Mouse (Mus musculus) inflammation-experienced regulatory T-cells, adult 6 months (primary cell): Measurements from ENCODE around the gene Nxn. TPM values are rescaled to one million over a fixed set of nuclear protein-coding genes. Genes with fewer than 3 reads are reported as not detected.

Experiments
- ATAC-seq: one replicate; pipeline ENCODE4 v1.8.0; 2017
- polyA plus RNA-seq, 3 experiments: library from polyadenylated mRNA; unstranded; fragments of 100-300 nt; shearing (Covaris generic); gene quantifications; one replicate each; pipeline ENCODE4 v1.2.1; 2017

The Nxn gene
- polyA plus RNA-seq, 3 experiments from 2014 or later: 1.1 to 2.0 (median 1.6) TPM

DNA sequence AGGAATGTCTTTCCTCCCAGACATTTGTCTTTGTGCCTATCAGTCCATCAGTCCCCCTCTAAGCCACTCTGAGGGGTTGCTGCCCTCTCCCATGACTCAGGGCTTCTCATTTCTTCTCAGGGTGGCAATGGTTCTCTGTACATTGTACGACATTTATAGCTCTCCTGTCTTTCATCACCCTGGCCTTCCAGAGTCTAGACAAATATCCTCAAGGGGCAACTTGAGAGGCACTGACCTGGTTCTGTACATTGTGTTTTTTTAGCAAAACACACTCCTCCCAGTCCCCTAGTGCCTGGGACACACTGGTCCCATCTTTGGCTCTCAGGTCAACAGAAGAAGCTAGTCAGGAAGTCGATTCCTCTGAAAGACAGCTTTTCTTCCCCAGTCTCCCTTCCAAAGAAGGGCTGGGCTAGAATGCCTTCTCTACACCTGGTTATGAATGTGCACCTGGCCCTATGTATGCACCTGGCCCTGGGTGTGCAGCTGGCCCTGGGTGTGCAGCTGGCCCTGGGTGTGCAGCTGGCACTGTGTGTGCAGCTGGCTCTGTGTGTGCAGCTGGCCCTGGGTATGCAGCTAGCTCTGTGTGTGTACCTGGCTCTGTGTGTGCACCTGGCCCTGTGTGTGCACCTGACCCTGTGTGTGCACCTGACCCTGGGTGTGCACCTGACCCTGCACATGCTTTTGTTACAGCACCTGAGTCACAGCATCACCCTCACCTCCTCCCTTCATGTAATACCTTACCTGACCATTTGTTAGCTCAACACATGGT is 70.2 kb downstream of the Nxn start:
- ATAC-seq: no peak

DNA sequence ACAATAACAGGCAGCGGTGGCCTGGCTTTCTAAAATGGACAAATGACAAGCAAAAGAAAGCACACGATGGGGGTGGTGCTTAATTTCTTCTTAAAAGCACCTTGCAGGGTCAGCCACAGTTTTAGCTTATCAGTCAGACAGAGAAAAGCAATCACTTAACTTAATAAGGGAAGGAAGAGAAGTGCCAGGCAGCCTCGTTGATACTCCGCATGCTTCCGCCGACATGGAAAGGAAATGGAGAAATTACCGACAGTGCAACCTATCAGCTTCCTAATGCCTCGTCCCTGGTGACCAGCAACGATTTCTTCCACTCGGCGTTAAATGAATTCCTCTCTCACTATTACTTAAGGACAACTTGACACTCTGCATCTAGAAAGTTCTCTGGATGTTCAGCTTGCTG is 70.9 kb downstream of the Nxn start:
- ATAC-seq: no peak

- no peak for ATAC-seq
Observed at GRCm38 (mm10) chr11:76326672-76327071, 72.3 kb downstream of the Nxn start.

DNA sequence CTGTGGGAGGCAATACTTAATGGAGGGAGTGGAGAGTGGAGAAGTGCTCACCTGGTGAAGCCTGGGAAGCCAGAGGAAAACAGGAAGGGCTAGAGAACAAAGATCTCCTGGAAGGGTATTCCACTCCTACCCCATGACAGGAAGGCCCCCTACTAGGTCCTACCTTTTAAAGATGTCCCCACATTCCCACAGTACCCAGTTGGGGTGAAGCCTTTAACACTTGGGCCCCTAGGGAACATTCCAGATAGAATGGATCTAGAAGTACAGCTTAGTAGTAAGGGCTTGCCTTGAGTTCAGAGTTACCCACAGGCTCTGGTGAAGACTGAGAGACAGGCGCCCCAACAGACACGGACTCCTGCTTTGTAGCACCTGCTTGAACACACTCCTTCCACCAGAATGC is 72.9 kb downstream of the Nxn start:
- no peak for ATAC-seq

GRCm38 (mm10) chr11:76324801-76325200 is 74.1 kb downstream of the Nxn start:
- ATAC-seq: no peak

DNA sequence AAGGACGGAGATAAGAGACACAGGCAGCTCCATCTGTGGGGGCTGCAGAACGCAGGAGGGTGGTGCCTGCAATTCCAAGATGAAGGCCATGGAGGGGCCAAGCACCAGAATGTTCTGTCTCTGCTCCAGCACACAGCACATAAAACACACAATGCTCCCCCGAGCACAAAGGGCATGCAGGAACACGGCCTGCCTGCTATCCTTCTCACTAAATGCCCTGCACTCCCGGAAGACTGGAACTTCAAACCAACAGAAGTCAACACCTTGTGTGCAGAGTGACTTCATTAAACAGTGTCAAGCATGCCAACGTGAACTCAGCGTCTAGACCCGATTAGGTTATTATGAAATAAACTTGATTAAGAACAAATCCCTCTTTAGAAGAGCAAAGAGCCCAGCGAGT is 74.7 kb downstream of the Nxn start:
- no peak for ATAC-seq

- no peak for ATAC-seq
Observed at GRCm38 (mm10) chr11:76322939-76323338, 76.0 kb downstream of the Nxn start.

GRCm38 (mm10) chr11:76322081-76322480 is 76.9 kb downstream of the Nxn start:
- no peak for ATAC-seq

- no peak for ATAC-seq
Observed at GRCm38 (mm10) chr11:76320475-76320874, 78.5 kb downstream of the Nxn start.

DNA sequence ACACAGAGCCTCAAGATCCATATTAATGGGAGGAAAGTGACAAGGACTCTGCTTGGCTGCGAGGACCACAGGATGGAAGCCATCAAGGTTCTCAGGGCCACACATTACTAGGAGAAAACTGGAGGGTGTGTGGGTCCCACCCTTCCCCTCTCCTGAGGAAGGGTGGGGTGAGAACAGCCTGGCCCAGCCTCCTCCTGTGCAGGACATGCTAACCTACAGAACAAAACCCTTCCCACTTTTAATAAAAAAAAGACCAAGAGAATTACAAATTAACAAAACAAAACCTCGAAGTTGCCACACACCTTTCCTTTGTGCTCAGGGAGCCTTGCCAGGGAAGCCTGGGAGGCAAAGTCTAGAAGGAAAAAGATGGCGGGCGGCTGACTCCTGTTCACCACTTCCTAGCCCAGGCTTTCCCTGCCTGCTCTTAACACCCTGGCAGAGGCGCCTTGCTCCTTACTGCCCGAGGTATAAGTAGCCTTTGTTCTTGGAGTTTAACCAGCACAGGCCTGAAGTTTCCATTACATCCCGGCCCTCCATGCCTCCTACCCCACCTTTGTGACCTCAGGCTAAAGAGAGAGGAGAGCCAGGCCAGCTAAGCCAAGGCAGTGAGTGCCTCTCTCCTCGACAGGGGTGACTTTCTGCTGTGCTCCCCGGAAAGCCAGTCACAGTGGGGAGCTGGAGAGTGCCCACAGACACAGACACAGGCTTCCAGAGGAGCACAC is 79.1 kb downstream of the Nxn start:
- ATAC-seq: no peak

- ATAC-seq: no peak
Observed at GRCm38 (mm10) chr11:76317904-76318303, 81.0 kb downstream of the Nxn start.

DNA sequence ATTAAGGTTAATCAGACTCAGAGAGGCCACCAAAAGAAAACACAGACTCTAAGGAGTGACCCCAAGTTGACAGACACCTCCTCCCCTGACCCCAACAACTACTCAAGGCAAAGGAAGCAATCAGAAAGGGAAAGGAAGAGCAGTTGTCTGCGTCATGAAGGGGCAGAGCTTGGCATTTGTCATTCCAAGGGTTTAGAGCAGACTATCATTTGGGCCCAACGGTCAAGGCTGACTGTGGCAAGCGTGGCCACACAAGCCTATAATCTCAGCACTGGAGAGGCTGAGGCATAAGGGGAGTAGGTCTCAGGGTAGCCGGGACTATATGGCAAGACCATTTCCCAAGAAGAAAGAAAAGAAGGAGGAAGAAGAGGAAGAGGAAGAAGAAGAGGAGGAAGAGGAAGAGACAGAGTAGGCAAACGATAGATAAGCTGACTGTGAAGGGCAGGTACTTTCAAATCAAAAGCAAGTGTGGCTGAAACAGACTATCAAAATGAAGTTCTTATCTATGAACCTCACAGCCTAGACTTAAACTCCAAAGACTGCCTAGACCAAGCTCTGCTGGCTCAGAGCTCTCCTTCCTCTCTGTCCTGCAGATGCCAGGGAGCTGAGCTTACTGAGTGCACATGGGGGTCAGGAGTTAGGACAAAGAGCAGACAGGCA is 83.0 kb downstream of the Nxn start:
- no peak for ATAC-seq

DNA sequence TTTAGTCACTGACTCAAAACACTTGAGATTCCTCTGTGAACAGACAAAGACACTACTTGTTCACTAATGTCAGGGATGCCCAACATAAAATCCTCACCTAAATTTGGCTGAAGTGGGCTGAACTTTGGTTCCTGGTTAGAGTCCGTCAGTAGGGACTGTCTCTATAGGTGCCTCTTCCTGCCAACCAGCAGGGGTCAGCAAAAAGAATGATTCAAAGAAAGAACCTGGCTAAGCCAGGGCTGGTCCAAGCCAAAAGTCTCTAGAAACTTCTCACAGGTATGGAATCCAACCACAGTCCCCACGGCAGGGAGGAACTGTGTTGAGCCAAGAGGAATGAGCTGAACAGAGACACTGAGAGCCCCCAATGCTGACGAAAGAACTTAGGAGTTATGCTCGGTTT is 84.2 kb downstream of the Nxn start:
- no peak for ATAC-seq

DNA sequence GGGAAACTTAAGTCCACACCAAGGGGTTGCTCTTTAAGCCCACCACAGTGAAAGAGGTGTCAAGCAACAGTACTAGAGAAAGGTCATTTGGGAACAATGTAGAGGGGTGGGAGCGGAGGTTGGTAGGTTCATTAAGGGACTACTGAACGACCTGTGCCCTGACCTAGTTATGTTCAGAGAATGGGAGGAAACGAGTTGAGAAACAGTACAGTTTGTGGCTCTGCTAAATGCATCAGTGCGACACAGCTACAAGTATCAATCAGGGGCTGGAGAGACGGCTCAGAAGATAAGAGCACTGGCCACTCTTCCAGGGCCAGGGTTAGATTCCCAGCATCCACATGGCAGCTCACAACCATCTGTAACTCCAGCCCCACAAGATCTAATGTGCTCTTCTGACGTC is 84.8 kb downstream of the Nxn start:
- ATAC-seq: no peak

DNA sequence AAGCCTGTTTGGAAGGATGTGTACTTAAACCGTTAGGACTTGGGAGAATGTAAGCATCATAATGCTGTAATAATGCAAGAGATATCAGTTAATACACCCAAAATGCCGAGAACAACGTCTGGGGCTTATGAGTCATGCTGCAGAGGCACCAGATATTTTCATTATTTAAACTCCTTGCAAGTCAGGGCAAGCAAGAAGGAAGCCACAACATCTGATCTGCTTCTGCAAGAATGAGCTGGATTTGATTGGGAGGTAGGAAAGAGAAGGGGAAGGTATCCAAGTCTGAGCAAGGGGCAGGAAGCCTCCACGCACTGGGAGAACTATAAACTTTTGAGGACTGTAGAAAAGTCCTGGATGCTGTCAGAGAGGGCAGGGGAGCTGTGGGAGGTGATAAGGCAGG is 86.1 kb downstream of the Nxn start:
- no peak for ATAC-seq

- ATAC-seq: no peak
Observed at GRCm38 (mm10) chr11:76311224-76312000, 87.5 kb downstream of the Nxn start.

DNA sequence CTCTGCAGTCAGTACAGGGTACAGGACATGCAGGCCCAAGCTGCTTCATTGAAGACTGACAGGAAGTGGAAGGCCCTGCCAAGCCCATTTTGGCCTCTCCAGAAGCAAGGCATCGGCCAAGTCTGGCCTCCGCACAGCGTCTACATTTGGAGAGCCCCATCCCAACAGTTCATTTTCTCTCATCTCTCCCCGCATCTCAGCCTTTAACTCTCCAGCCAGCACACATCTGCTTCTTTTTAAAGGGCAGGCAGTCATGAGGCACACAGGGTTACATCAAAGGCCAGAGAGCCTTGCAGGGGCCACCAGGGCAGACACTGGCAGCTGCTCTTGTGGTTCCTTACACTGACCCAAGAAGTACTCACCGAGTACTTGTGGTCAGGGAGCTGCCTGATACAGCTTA is 89.1 kb downstream of the Nxn start:
- no peak for ATAC-seq

- no peak for ATAC-seq
Observed at GRCm38 (mm10) chr11:76309072-76309471, 89.9 kb downstream of the Nxn start.

GRCm38 (mm10) chr11:76306769-76307168 is 92.2 kb downstream of the Nxn start:
- ATAC-seq: no peak

GRCm38 (mm10) chr11:76305571-76305970 is 93.4 kb downstream of the Nxn start:
- no peak for ATAC-seq

GRCm38 (mm10) chr11:76303368-76303767 is 95.6 kb downstream of the Nxn start:
- no peak for ATAC-seq

DNA sequence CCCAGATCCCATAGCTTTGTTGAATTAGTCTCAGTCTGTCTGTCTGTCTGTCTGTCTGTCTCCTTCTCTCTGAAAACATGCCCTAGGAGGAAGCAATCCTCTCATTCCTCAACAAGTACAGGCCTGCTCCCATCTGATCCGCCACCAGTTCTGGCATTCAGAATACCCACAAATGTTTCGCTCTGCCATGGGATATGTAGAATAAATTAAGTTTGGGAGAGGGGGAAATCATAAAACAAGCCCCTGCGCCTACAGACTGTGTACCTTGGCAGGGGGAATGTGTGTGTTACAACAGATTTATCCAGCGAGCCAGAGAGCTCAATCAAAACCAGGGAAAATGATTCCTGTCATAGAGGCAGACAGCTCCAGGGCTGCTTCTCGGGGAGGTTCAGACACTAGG is 98.1 kb downstream of the Nxn start:
- no peak for ATAC-seq

DNA sequence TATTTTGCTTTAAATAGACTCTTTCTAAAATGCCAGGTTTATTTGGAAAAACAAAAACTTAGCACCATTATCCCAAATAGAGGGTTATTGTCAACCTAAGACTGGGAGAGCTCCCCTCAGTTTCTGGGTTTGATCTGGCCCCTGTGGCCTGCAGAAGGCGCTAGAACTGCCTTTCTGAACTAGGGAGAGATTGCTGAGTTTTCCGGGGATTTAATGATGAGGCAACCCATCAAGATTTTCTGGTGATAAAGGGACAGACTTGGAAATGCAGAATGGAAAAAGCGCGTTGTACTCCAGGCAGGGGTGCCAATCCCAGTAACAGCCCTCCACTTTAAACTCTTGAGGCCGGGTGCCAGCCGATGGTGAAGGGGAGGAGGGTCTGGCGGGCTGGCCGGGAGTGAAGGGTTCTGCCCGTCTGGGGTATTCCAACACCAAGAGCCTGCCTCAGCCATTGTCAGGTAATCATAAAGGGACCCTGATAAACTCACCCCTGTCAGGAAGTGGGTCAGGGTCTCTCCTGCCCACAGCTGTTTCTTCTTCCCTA is 100.4 kb downstream of the Nxn start:
- no peak for ATAC-seq
